Mouse (Mus musculus): Measurements from ENCODE around the gene Acot10. TPM values are rescaled to one million over a fixed set of nuclear protein-coding genes. Genes with fewer than 3 reads are reported as not detected.

The Acot10 gene
- polyA plus RNA-seq, 1 experiment from 2014 or later, result 0.63 TPM

GRCm38 (mm10) chr15:20642905-20643414, 23.6 kb downstream of the Acot10 start:
- ATAC-seq (ENCODE audit: low FRiP score, low TSS enrichment) (no peak), DNase-seq (no peak)
- Histone ChIP-seq H3K9ac (replicated peaks; ENCODE audit: low read length) (no peak overlapping the region), H3K36me3 (ENCODE audit: control insufficient read depth, insufficient read depth, low read length) (no peaks in the 10 kb centered on the region), H3K27me3 (ENCODE audit: control insufficient read depth, insufficient read depth, low read length) (no peaks in the 10 kb centered on the region), H3K4me2 (ENCODE audit: low read length) (no peak overlapping the region), H3K9me3 (ENCODE audit: control insufficient read depth, low read length) (no peaks in the 10 kb centered on the region), H3K4me3 (replicated peaks; ENCODE audit: low read depth, low read length) (no peak overlapping the region), H3K27ac (replicated peaks; ENCODE audit: low read depth, low read length) (no peak overlapping the region), H3K4me1 (ENCODE audit: control insufficient read depth, insufficient read depth, low read length) (no peaks in the 10 kb centered on the region)
- WGBS, result 81% methylated on average over 3 of the region's 3 CpGs

- WGBS, result 63% methylated on average over 2 of the region's 2 CpGs
- DNase-seq (peak; percentile 52), ATAC-seq (ENCODE audit: low FRiP score, low TSS enrichment) (no peak)
Observed at GRCm38 (mm10) chr15:20639155-20639554, 27.4 kb downstream of the Acot10 start.

GRCm38 (mm10) chr15:20634593-20634992, 32.0 kb downstream of the Acot10 start:
- 76% methylated on average over 2 of the region's 2 CpGs for WGBS
- Histone ChIP-seq H3K27me3 (ENCODE audit: control insufficient read depth, insufficient read depth, low read length) (no peaks in the 10 kb centered on the region), H3K4me3 (replicated peaks; ENCODE audit: low read depth, low read length) (no peak overlapping the region), H3K9ac (replicated peaks; ENCODE audit: low read length) (no peak overlapping the region), H3K4me1 (ENCODE audit: control insufficient read depth, insufficient read depth, low read length) (no peaks in the 10 kb centered on the region), H3K36me3 (ENCODE audit: control insufficient read depth, insufficient read depth, low read length) (no peaks in the 10 kb centered on the region), H3K9me3 (ENCODE audit: control insufficient read depth, low read length) (no peaks in the 10 kb centered on the region), H3K4me2 (ENCODE audit: low read length) (no peak overlapping the region), H3K27ac (replicated peaks; ENCODE audit: low read depth, low read length) (no peak overlapping the region)
- DNase-seq (peak; percentile 3), ATAC-seq (ENCODE audit: low FRiP score, low TSS enrichment) (no peak)

More at GRCm38 (mm10) chr15:20639155-20639554, 27.4 kb downstream of the Acot10 start:
- no peak overlapping the region for H3K4me2 ChIP-seq (ENCODE audit: low read length)
- no peak overlapping the region for H3K27ac ChIP-seq (replicated peaks; ENCODE audit: low read depth, low read length)
- no peak overlapping the region for H3K9ac ChIP-seq (replicated peaks; ENCODE audit: low read length)
- H3K27me3 ChIP-seq (ENCODE audit: control insufficient read depth, insufficient read depth, low read length), result no peaks in the 10 kb centered on the region
- no peaks in the 10 kb centered on the region for H3K4me1 ChIP-seq (ENCODE audit: control insufficient read depth, insufficient read depth, low read length)
- no peak overlapping the region for H3K4me3 ChIP-seq (replicated peaks; ENCODE audit: low read depth, low read length)
- no peaks in the 10 kb centered on the region for H3K9me3 ChIP-seq (ENCODE audit: control insufficient read depth, low read length)
- no peaks in the 10 kb centered on the region for H3K36me3 ChIP-seq (ENCODE audit: control insufficient read depth, insufficient read depth, low read length)

Other genes starting within 250 kb of the Acot10 start
- 6.8 and 9.5 TPM in 2 replicates for gene Cdh12, start 217.5 kb downstream of the Acot10 start, polyA plus RNA-seq (2014; fragmentation: Nextera tagmentation; extraction: Ambion mirVana)